Mouse (Mus musculus) CD8-positive naive resting alpha-beta T cell, adult 2 months (primary cell): ENCODE measurements around the gene Cdhr2.
A peak's percentile ranks its signal among the peaks of the same experiment; 100 is the strongest.

ENCODE experiments used
- DNase-seq, 2 experiments: peaks; one replicate each; pipeline ENCODE4 v3.0.0; 2022; ENCODE audit warnings: low read depth in 2 of 2, low spot score in 2 of 2

Gene Cdhr2

DNA sequence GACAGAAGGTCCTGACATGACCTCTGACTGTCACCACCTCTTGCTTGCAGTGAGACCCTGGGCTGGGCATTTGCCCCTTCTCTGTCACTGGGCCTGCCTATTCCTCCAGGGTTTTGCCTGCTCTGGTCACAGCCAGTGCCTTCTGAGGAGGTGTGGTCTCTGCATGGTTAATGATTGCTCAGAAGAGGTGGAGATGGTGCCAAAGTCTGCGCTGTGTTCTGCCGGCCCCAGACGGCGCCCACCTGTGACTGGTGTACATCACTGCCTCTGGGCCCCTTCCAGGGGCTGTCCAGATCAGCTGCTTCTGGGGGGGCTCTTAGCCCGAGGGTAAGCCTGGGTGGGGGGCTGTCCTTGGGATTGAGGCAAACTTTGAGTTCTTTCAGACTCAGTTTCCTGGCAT is at the start of gene Cdhr2:
TSS of gene Cdhr2 (plus strand) at position 219 of the 400 bp plus-strand sequence.
- no peak for DNase-seq

DNA sequence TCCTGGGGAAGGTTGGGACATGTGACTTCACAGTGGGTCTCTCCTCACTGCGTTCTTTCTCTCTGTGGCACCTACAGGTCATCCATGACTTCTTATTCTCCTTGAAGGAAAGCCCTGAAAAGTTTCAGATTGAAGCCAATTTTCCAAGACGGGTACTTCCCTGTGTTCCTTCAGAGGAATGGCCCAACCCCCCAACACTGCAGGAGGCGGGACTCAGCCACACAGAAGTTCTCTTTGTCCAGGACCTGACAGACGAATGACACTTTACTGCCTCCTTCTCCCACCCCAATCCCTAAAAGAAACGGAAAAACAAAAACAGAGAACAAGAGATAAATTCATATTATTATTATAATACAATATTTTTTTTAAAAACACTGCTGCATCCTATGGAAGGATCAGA is 40.4 kb upstream of the Cdhr2 start:
- DNase-seq: no peak

DNA sequence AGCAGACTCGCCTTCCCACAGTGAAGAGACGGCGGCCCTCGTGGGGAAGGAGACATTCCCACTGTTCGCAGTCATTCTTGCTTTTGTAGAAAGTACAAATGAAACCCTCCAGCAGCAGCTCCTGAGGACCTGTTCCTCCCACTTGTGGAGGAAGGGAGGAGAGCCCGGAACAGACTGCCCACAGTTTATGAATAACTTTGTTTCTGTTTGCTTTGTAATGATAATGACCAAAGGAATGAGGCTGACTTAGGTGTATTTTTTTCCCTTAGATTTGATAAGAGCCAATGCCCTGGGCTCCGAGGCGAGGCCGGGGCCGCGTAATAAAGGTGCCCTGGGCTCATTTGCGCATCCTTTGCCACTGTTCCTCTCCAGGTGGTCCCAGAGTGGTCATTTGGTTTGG is 39.9 kb upstream of the Cdhr2 start:
- no peak for DNase-seq

DNA sequence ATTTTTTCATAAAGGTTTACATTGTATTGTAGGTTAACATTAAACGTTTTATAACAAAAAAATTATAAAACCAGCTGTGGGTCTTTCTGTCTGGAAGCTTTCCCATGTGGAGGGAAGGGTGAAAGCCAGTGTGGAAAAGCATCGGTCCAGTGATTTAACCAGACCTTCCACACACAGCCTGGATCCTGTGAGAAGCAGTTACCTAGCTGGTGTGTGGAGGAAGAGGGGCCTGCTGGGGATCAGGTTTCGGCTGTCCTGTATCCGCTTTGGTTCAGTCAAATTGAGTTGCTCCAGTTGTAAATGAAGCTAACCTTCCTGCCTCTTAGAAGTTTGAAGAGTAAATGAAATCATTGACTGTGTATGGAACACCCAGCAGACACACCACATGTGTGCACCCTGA is 37.3 kb upstream of the Cdhr2 start:
- DNase-seq: no peak

DNA sequence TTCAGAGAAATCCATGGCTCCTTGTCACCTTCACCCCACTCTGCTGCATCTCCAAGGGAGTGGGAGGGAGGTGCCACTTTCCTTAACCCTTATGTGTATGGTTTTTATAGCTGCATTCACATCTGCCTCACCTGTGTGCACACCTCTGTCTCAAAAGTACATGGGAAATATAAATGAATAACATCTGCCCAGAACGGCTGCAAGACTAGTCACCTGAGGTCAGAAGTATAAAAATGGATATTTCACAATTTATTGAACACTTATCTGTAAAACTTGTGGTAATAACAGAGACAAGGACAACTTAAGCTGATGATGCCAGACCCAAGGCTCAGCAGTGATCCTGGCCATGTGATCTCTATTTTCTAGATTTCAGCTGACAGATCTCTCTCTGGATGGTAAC is 36.8 kb upstream of the Cdhr2 start:
- DNase-seq: no peak

DNA sequence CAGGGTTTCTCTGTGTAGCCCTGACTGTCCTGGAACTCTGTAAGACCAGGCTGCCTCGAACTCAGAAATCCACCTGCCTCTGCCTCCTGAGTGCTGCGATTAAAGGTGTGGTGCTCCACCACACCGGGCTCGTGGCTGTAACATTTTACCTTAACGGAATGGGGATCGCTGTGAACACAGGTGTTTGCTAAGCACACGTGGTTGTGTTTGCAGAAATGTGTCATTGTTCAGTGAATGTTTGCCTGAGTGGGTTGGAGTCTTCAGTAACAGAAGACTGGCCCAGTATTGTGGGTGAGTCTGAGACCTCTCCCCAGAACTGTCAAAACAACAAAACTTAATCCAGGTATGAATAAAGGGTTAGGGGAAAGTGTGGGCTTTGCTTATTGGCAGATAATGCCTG is 36.2 kb upstream of the Cdhr2 start:
- DNase-seq: no peak

DNA sequence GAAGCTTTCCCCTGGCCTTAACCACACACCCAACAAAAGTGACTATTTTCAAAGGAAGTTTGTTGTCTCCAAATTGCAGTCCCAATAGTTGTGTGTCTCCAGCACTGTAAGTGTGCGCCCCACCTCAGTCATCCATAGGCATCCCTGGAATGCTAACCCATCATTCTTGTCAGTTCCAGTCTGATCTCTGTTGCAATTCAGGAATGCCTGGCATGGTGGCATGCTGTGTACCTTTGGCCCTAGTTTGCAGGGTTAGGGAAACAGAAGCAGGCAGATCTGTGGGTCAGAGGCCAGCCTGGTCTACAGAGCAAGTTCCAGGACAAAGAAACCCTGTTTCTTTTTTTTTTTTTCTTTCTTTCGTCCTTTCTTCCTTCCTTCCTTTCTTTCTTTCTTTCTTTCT is 30.8 kb upstream of the Cdhr2 start:
- no peak for DNase-seq

DNA sequence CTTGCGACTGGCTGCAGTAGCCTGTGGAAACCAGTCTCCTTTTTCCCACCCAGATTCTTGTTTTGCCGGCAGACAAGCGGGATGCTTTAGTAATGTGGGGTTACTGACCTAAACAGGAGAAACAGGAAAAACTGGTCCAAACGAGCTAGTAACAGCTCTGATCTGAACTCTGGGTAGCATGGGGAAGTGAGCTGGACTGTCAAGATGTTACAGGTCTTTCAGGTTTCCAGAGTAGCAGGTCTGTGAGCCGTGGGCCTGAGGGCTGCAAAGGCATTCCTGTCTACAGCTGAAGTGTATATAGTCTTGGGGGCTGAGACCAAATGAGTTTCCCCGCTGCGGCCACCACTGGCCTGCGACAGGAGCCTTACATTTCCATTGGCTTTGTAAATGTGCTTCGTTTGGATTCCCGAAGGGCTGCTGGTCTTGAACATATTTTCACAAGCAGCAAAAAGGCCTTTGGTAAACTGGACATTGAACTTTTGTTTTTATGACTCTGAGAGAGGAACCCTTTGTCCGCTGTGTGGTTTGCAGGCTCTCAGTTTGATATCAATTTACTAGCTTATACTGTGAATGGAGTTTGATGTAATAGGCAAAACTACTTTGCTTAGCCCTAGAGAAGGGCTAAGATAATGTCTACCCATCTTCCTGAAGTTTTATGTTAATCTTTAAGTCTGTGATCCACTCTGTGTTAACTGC is 25.2 kb upstream of the Cdhr2 start:
- DNase-seq: no peak

DNA sequence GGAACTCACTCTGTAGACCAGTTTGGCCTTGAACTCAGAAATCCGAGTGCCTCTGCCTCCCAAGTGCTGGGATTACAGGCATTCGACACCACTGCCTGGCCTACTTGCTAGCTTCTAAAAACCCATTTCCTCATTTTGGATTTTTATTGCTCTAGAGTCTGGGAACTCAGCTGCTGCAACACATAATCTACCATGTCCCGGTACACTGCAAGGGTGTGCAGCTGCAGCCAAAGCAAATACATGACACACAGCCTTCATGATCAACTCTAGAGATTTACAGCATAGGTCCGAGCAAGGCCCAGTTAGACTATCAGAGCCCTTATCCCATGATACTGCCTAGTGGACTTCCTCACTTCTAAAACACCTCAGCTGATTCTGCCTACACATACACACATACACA is 23.0 kb upstream of the Cdhr2 start:
- DNase-seq: no peak

DNA sequence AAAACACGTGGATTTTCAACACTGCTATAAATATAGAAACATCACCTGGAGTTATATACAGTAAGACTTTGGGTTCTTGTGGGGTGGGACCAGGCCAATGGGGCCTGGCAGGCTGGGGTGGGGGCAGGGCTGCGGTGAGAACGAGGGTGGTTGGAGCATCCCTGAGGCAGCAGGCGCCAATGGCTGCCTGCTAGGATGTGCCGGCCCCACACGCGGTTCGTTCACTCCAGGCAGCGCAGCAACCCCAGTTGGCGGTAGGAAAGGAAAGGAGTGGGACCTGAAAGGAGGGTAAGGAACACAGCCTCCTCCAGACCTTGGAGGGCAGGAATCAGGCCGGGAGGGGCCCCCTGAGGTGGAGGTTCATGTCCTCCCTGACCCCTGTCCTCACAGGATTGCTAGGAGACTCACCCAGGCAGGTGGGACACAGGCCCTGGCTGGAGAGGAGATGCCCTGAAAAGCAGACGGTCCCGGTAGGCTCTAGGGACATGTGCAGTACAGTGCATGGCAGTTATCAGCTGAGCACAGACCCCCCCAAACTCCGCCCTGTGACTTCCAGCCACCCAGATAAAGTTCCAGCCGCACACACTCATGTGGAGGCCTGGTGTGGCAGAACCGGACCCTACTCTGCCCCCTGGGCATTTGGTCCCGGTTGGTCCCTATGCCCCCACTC is 20.9 kb upstream of the Cdhr2 start:
- DNase-seq: no peak

DNA sequence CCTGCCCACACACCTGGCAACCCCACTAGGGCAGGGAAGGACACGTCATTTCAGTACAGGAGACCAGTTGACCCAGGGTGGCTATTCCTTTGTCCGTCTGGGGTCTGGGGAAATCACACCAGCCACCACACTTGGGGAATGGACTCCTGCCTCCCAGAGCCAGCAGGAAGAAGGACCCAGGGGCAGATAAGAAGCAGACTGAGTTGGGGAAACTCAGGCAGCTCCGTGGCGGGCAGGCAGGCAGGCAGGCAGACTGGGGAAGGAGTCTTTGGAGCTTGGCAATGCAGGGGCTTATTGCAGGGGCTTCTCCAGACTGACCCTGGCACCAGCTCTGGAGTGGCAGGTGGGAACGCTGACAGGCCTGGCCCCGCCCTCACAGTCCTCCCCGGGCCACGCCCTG is 20.0 kb upstream of the Cdhr2 start:
- DNase-seq: no peak

DNA sequence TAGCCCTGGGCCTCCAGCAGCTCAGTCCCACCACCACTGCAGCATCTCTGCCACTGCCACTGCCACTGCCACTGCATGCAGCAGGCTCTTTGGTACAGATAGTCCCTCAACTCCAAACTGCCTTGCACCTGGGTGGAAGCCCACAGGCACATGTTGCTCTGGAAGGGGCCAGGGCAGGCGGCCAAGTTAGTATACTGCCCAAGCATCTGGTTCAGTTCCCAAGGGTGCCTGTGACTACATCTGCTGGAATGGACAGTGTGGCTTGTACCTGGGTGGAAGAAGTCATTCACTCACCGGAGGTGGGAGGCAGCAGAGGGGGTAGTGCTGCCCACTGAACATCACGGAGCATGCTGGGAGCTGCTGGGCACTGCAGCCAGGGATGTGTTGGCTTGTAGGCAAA is 18.0 kb upstream of the Cdhr2 start:
- DNase-seq: no peak

DNA sequence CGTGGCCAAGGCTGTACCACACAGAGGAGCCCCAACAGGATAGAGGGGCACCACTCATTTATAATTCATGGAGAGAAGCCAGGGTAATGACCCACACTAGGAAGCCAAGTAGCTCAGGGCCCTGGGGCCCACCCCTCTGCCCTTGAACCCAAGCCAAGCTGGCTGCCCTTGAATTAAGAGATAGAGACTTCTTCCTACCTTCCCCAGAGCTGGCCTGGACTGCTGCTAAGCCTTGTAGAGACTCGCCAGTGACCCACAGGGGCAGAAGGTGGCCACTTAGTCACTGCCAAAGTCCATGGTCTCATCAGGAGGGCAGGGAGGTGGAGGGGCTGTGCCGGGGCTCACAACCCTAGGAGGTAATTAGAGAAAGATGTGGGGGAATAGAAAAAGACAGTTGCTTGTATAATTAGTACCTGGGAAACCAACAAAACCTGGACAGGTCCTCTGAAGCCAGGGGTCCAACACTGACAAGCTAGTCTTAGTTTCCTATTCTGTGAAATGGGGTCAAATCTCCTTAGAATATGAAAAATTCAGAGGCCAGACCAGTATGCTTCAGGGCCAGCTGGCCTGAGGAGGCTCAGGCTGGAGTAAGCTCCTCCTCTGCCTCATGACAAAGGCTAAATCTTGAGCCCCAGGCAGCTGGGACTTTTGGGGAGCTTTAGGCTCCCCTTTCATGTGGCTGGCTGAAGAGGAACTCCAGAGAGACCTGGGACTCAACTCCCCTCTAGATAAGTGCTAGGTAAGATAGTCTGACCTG is 16.9 kb upstream of the Cdhr2 start:
- DNase-seq: no peak

DNA sequence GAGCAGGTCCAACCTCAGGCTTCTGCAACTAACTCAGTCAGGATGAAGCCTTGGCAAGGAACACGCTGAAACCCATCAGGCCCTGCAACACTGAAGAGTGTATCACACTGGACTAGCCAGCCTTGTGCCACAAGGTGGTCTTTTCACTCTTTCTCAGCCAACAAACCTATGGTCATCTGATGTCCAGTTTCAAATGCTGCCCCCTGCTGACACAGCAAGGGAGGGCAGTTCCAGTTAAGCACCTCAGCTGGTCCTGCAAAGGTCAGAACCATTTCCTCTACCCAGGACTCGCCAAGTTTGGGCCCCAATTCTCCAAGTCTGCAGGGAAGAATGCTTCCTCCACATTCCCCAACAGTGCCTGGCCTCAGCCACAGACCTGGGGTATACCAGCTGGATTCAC is 16.1 kb upstream of the Cdhr2 start:
- no peak for DNase-seq

DNA sequence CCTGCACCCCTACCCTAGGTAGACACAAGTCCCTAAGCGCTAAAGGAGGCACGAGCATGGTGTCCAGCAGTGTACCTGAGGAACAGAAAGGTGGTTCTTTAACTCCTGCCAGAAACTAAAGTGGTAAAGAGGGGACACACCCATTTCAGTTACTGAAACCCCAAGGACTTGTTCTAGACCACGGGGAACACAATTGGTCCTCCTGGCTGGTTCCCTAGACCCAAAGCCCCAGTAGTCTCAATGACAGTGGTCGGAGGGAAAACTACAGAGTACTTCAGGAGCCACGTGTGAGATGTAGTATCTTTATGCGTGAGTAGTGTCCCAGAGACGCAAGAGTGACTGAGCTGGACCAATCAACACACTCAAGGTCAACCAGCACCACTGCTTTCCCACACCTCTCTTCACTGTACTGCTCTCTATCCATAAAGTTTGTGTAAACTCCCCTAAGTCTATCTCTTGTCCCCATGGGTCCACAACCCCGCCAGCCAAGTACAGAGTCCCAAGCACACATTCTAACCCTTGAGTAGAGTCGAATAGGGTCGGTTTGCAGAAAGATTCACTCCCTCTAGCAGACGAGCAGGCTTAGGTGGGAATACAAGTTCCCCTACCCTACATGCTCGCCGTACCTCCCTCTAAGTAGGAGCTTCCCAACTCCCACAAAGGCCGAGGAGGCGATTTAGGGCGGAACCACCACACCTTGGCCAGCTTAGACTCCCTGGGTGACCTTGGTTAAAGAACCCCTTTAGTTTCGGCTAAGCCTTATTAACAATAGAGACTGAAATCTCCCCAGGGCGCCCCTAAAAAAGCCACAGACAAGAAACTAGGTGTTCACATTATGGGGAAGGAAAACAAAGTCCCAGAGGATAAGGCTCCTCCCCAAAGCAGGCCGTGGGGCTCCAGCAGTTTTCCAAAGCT is 14.9 kb upstream of the Cdhr2 start:
- no peak for DNase-seq

DNA sequence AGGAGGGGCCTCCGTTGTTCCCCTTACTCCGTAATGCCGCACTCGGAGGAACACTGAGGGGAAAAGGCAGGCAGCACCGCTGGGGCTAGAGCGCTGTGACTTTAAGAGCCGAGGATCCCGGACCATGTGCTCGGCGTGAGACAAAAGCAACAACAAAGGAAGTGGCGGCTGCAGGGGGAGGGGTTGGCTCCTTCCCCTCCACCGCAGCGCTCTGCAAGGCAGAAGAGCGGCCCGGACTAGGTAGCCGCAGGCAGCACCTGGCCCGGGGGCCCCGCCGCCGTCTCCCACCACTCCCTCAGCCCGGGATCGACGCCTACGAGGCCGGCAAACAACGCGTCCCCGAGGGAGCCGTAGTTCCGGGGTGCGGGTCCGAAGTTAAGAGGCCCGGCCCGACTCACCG is 14.2 kb upstream of the Cdhr2 start:
- peak; percentile 79 to 87 for DNase-seq

DNA sequence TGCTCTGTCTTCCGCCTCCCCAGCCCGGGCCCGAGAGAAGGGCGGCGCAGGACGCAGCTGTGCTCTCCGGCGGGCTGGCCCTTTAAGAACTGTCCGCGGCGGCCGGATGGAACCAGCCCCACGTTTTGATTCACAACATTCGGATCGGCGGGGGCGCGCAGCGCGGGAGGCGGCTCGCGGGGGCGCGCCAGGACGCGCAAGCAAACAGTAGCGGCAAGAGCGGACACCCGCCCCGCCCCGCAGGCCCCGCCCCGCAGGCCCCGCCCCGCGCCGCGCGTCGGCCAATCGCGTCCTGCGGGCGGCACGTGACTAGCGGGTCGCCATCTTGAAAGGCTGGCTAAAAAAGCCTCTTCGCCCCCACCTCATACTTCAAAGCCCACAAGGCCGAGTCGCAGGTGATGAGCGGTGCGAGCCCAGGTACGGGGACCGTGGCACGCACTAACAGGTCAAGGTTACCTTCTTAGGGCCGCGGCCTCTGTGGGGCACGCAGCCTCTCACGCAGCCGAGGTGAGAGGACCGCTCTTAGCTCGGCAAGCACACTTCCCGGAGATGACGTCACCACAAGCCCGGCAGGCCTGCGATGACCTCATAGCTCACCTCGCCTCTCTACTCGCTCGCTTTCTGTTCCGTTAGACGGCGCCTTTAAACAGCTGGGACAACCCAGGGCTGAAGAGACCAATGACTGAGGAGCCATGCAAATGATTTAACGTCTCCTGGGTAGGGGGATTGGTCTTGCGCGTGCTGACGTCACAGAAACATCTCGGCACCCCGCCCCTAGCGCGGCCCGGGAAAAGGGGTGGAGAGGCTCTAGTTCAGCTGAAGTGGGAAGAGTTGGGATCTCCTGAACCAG is 13.5 kb upstream of the Cdhr2 start:
- peak; percentile 96 to 98 for DNase-seq

DNA sequence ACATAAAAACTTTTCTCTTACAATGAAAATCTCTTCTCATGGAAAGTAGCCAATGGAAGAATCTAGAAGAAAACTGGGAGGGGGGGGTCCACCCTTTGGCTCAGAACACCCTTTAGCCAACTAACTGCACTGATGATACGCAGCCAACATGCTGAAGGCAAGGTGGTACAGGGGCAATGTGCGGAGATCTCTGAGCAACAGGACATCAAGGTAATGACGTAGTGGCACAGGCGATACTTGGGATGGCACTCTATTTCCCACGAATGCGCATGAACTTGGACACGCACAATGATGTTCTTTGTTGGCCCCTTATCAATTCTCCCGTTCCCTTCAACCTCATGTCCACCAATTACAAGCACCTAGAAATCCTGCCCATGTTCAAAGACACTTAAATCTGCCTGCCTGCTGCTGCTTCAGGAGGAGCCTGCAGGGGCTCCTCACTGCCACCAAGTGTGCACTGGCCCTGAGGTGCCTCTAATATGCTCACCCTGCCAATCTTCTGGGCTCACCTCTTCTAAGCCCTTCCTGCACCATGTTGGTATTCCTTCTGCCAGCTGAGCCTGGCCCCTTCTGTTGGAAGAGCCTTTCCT is 11.0 kb upstream of the Cdhr2 start:
- no peak for DNase-seq

DNA sequence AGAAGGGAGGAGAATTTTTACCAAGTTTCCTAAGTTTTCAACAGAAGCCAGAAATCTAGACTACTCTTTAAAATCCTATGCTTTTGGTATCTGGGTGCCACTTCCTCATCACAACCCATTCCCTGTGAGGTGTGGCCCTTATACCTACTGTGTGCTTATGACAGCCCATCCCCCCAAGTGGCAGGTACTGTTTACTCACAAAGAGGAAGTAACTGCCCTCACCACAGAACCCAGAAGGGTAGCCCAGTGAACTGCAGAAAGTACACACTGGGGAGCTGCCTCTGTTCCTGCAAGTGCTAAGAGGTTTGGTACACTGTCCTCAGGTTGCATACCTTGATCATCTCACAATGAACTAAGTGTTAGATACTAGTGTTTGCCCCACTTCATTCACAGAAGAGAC is 9.5 kb upstream of the Cdhr2 start:
- peak in 1 of 2 experiments; percentile 7 for DNase-seq
